Mouse (Mus musculus): ENCODE results near the gene Os9.

The Os9 gene

DNA sequence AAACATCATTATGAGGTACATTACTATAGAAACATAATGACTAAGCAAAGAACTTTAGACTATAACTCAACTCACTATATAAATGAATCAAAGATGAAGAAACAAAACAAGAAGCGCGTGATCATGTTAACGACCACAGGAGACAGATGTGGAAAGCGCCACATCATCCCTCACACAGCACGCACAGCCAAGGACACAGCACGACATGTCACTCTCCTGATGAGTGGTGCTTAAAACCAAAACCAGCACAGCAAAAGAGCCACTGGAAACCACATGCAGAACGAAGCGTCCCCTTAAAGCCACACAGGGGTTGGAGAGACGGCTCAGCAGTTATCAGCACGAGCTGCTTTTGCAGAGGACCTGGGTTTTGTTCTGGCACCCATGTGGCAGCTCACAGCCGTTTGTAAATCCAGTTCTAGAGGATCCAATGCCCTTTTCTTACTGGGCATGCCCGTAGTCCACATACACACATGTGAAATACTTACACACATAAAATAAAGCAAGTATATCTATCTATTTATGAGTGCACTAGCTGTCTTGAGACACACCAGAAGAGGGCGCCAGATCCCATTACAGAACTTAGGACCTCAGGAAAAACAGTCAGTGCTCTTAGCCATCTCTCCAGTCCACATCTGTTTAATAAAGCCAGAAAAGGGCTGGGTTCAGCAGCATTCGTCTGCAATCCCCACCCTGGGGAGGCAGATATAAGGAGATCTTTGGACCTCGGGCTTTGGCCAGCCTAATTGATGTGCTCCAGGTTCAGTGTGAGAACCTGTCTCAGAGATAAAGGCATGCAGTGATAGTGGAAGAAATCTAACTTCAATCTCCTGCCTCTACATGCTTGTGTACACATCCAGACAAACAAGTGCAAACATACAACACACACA lies 9.7 kb downstream of the Os9 start:
- no peak for DNase-seq

DNA sequence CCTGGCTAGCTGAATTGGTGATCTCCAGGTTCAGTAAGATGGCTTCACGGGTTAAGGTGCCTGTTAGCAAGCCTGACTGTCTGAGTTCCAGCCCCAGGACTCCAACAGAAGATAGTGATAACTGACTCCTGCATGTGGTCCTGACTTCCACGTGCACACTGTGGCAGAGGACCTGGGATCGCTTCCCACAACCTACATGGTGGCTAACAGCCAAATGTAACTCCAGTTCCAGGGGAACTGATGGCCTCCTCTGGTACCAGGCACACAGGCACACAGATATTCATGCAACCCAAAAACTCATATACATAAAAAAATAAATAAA lies 12.7 kb downstream of the Os9 start:
- no peak for DNase-seq

DNA sequence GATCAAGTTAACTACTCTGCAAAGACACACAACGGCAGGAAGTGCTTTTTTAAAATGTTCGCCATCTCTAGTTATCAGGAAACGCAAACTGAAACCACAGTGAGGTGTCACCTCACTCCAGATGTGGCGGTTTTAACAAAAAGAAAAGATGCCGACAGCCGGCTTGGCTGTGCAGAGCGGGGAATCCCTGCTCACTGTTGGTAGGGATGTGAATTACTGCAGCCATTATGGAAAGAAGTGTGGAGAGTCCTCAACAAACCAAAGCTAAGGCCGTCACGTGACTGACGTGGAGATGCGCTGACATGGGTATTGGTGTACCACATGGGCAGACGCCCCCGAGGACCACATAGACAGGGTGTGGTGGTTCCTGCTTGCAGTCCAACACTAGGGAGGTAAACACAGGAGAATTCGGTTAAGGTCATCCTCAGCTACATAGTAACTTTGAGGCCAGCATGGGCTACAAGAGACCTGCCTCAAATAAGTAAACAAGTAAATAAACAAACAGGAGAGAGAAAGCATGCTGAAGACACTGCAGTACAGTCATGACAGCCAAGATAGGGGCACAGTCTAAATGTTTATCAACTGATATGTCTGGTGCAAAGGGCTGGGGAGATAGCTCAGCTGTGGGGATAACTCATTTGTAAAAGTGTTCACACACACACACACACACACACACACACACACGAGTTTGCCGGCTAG lies 13.2 kb downstream of the Os9 start:
- no peak for DNase-seq

DNA sequence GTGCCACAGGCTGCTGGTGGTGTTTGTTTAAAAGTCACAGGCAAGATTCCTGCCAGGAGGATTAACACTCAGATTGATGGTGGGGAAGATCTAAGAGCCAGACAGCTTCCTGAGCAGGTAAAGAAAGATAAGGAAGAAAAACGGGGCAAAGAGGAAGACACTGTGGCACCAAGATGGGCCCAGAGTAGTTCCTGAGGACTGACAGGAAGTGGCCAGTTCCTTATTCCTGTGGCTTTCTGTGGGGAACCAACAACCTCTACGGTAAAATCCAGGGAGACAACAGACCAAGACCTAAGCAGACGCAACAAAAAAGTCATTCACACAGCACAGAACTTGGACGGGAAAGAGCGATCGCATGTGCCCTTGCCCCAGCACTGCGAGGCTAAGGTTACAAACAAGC lies 17.3 kb downstream of the Os9 start:
- DNase-seq: no peak

DNA sequence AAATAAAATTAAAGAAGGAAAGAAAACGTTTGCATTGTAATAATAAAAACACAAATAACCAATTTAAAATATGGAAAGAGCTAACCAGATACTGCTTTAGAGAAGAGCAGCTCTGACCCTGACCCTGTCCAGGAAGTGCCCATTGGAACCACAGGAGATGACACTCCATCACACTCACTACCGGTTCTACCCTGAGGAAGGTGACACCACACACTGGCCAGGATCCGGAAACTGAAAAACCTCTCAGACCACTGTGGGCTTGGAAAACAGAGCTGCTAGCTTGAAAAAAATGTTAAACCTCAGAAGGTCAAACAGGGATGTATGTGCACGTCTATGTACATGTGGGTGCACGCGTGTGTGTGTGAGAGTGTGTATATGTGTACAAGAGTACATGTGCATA lies 19.8 kb downstream of the Os9 start:
- no peak for DNase-seq

DNA sequence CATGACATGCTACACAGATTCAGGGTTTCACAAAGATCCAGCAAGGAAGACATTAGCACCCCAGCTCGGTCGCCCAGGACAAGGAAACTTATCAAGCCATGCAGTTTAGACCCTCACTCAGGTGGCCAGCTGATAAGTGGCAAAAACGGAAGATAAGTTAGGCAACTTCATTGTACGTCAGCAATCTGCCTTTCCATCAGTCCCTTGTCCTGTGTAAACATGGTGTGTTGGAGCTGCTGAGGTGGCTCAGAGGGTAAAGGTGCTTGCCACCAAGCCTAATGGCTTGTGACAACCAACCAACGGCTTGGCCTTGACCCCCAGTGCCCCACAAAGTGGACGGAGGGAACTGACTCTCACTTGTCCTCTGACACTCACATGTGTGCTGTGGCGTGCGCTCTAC lies 20.5 kb downstream of the Os9 start:
- DNase-seq: no peak

DNA sequence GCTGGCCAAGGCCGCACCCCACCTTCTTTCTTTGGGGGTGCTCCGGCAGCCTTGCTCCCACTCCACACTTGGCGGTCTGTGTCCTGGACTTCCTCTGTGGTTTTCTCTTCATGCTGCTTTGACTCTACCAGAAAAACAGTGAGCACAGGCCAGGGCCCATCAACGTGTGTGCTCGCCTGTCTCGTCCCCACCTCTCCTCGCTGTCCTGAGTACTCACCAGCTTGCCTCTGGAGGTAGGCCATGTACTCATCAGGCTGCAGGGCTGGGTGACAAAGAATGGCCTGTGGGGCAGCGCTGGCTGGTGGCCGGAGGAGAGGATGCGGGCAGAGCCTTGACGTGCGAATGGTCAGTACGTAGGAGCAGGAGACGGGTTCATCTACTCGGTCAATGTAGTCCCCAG lies 21.1 kb downstream of the Os9 start:
- DNase-seq: no peak

DNA sequence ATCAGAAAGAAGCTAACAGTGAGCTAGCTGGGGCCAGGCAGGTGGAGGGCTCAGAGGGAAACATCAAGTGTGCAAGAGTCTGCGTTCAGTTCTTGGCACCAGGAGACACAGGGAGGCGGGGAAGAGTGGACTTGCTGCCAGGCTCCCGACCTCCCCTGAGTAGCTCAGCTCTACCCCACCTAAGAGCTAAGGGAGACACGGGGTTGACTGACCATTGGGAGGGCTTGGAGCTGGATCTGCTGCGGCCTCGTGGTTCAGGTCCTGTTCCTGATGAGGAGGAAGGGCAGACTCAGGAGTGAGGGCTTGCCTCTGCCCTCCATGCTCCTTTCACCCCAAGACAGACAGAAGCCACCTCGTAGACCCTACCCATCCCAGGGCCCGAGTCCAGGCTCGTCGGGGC lies 21.7 kb downstream of the Os9 start:
- no peak for DNase-seq

DNA sequence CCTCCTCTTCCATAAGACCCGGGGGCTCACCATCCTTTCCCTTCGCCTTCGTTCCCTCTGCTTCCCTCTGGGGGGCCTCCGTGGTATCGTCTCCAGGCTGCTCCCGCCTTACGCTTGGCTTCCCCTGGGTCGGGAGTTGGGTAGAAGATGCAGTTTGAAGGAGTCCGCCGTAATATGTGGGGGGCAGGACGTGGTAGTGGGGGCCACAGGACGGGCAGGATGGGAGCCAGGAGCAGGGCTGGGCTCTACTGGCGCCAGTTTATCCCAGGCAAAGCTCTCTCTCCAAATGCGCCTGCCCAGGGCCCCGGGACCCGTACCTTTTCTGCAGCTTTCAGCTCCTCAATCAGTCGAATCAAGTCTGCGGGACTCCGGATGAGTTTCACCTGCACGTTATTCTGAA lies 22.4 kb downstream of the Os9 start:
- DNase-seq: no peak

DNA sequence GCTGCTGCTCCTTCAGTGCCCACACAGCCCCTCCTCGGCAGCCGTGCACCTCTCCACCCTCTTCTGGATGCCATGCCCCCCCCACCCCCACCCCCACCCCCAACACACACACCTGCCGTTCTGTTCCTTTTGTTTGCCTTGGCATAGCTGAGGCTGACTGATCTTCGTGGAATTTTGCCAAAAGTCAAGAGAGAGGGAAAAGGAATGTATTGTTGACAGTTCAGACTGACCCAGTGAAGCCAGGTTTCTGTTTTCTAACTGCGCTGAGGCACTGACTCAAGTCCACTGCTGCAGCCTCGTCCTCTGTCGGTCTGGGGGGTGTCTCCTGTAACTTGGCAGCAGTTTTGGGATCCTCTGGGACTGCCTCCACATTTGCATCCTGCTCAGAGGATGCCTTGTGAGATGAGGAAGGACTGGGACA lies 26.5 kb downstream of the Os9 start:
- peak; percentile 68 for DNase-seq

DNA sequence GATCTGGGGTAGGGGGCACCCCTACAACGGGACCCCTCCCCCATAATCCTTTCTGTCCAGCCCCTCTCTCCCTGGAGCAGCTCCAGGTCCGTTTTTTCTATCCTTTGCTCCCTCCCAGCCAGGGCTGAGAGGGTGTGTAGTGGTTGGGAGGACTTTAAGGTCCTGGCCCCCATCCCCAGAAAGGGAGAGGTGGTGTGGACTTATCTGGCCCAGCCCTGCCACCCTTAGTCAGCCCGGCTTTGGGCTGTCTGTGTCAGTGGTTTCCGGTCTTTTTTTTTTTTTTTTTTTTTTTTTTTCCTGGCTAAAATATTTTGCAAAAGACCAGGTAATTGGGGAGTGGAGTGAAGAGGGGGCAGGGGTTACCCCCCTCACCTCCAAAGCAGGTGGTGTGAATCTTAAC lies 28.2 kb downstream of the Os9 start:
- no peak for DNase-seq

DNA sequence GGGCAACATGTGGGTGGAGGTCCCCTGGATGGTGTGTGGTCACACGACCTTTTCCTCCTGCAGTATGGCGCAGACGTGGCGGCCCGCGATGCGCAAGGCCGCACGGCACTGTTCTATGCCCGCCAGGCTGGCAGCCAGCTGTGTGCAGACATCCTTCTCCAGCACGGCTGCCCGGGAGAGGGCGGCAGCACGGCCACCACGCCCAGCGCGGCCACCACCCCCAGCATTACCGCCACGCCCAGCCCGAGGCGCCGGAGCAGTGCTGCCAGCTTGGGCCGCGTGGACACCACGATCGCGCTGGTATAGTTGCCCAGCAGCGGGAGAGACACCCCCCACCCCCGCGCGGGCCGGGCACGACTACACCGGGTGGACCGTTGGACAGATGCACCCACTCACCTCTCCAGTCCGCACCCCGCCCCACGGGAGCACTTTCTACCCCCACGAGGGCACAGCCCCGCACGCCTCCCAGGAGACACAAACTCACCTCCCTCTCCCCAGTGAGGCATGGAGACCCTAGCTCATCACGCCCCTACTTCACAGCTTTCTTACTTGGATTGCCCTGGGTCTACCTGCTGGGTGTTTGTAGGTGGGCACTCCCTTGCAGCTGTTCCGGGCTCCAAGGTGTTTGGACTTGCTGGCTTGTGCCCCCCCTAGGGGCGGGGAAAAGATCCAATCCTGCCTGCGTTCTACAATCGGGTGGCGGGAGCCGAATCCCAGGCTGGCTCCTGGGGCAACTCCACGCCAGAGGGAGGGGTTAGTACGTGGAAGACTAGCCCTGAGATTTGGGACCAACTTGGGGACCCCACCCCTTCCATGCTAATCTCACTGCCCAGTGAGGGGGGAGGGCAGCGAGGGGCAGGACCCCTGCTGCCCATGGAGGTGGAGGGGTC lies 29.2 kb downstream of the Os9 start:
- peak; percentile 40 for DNase-seq

DNA sequence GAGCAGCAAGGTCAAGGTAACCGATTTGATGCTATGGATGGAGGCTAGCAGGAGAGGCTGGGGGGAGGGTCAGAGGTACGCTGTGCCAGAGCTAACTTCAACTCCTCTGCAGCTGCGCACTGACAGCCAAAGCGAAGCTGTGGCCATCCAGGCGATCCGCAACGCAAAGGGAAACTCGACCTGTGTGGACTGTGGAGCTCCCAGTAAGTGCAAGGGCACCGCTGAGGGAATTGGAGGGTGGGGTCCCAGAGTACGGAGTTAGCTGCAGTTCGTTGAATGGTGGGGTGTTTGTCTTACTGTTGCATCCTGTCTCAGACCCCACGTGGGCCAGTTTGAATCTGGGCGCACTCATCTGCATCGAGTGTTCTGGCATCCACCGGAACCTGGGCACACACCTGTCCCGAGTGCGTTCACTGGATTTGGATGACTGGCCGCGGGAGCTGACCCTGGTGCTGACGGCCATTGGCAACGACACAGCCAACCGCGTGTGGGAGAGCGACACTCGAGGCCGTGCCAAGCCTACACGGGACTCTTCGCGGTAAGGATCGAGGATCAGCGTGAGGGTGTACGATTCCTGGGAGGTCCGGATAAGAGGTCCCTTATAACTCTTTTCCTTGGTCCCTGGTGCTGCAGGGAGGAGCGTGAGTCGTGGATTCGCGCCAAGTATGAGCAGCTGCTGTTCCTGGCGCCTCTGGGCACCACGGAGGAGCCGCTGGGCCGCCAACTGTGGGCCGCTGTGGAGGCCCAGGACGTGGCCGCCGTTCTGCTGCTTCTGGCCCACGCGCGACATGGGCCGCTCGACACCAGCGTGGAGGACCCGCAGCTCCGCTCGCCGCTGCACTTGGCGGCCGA lies 30.1 kb downstream of the Os9 start:
- no peak for DNase-seq

DNA sequence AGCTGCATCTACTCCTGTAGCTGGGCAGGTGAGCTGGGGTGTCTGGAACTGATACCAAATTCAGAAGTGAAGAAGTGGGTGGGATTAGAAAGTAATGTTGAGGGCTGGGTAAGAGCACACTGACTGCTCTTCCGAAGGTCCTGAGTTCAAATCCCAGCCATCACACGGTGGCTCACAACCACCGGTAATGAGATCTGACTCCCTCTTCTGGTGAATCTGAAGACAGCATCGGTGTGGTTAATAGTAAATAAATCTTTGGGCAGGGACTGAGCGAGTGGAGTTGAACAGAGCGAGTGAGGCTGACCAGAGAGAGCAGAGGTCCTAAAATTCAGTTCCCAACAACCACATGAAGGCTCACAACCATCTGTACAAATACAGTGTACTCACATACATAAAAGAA lies 35.3 kb downstream of the Os9 start:
- peak; percentile 24 for DNase-seq

DNA sequence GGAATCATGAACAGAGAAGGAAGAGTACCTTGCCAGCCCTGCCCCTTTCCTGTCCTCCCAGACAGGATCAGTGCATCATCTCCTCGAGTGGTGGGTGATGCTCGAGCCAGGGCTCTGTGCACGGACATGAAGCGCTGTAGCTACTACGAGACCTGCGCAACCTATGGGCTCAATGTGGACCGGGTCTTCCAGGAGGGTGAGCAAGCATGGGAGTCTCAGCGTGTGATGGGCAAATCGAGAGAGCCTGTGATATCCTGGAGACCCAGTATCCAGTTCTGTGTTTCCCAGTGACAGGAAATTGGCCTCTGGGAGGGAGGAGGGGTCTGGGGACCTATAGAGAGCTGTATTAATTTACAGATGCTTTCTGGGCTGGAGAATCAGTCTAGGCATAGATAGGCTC lies 35.9 kb downstream of the Os9 start:
- no peak for DNase-seq

DNA sequence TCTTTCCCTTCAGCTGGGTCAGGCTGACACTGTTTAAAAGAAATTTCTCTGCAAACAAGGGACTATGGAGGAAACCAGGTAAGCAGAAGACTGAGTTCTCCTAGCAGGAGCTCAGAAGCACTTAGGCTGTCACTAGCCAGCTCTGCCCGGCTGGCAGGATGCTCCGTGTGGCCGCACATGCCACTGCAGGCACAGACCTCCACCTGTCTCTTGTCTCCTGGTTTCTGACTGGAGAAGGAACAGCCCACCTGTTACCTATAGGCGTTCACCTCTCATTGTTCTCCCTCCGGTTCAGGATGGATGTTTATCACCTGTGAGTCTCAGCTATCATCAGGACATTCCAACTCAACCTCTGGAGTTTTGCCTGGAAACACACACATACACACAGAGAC lies 37.0 kb downstream of the Os9 start:
- DNase-seq: peak; percentile 59

DNA sequence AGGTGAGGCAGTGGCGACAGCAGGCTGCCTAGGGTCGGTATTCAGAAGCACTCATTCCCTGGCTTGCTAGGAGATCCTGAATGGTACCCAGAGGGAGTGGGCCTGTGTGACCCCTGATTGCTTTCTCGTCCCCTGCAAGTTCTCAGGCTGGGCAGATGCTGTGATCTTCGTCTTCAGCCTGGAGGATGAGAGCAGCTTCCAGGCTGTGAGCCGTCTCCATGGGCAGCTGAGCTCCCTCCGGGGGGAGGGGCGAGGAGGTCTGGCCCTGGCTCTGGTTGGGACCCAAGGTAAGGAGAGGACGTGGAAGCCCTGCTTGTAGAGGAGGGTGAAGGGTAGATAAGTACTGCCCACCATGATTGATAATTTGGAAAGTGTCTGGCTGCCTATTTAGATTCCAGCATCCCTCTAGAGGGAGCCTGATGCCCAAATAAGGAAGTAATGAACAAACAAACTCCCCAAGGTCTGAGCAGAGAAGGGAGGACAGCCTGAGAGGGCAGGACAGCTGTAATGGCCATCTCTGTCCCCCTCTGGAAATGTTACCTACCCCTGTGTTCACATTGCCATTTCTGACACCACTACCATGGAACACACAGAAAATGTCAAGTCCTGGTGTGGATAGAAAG lies 37.5 kb downstream of the Os9 start:
- peak; percentile 46 for DNase-seq

DNA sequence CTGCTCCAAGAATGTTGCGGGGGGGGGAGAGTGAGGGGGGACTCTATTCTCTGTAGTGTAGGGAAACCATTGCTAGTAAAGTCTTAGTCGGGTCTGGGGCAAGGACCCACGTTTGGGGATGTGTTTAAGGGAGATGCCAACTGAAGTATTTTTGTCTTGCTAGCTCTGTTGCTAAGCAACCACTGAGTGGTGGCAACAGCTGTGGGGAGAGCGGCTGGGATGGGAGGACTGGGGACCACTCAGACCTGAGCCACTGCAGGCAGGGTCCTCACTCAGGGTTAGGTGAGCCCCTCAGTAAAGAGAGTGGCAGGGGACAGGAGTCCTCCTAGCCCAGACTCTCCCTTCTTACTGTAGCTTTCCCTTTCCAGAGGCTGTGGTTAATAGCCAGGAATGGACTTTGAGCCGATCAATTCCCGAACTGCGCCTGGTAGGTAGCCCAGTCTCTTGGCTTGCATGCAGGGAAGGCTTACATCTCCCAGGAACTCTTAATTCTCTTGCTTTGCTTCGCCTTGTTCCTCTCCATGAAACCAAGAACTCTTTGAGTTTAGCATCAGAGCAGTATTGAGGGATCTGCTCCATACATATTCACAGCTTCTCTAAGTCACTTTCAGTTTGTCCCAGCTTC lies 38.8 kb downstream of the Os9 start:
- DNase-seq: no peak

DNA sequence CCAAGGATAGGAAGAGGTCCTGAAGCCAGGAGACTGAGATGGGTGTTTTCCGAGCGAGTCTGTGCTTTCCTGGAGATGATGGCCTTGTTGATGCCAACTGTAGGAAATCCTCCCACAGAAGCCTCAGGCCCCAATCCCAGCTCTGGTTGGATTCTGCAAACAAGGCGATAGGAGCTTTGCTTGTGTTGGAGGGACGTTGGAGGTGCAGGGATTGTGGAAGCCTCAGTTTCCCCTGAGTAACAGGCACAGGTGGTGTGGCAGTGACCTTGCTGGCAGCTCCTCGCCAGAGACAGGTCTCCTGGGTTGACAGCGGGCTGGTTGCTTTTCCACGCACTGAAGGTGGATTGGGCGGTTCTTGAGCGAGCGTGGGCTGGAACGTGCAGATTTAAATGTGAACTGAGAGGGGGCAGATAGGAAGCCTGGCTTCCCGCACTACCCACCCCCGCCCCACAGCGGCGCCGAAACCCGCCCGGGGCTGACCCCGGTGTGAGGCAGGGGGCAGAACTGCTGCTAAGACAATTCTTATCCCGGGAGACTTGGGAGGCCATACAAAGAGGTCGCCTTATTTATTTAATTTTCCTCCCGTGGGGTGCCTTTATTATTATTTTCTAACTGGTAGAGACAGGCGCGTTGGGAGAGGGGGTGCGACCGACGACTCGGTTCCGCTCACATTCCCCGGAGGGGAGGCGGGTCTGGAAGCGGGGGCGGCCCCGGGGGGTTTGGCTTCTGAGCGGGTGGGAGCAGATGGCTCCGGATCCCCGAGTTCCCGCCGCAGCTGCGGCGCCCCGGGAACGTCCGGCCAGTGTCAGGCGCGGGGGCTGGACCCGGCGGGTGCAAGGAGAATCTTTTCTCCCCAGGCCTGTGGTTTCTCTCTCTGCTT lies 39.8 kb downstream of the Os9 start:
- peak; percentile 77 for DNase-seq

DNA sequence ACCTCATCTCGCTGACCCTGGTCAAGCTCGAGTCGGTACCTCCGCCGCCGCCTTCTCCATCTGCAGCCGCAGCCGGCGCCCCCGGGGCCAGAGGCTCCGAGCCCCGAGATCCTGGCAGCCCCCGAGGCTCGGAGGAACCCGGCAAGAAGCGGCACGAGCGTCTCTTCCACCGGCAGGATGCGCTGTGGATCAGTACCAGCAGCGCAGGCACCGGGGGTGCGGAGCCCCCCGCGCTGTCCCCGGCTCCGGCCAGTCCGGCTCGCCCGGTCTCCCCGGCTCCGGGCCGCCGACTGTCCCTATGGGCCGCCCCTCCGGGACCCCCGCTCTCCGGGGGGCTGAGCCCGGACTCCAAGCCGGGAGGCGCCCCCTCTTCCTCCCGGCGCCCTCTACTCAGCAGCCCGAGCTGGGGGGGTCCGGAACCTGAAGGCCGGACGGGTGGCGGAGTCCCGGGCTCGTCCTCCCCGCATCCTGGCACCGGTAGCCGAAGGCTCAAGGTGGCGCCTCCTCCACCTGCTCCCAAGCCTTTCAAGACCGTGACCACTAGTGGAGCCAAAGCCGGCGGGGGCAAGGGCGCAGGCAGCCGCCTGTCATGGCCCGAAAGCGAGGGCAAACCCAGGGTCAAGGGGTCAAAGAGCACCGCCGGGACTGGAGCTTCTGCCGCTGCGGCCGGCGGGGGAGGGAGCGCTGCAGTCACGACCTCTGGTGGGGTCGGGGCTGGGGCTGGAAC lies 41.1 kb downstream of the Os9 start:
- DNase-seq: peak; percentile 77

Data from cerebellum, adult 9-10 months (tissue).